Mouse (Mus musculus): ENCODE results near the gene Dusp16. TPM values are rescaled to one million over a fixed set of nuclear protein-coding genes. Genes with fewer than 3 reads are reported as not detected.

Dusp16 gene
- polyA plus RNA-seq, 1 experiment = 11.7 TPM

- TF ChIP-seq CTCF (conservative IDR thresholded peaks at IDR 0.05; ENCODE audit: insufficient read depth, insufficient read length, low read depth, low read length) = no peak
- no peak for TF ChIP-seq POLR2A (IDR thresholded peaks at IDR 0.05; ENCODE audit: low read depth, low read length)
- no peaks in the 10 kb centered on the region for H3K36me3 ChIP-seq (ENCODE audit: control insufficient read depth, insufficient read depth, low read length)
- no peak overlapping the region for H3K4me3 ChIP-seq (ENCODE audit: insufficient read depth, low read depth, low read length)
- H3K27ac ChIP-seq (ENCODE audit: insufficient read depth, low read depth, low read length) = no peak overlapping the region
- peaks cover 15% of the 10 kb centered on the region for H3K4me1 ChIP-seq (ENCODE audit: control insufficient read depth, insufficient read depth, low read length)
- DNase-seq = no peak
- H3K27me3 ChIP-seq (replicated peaks; ENCODE audit: control insufficient read depth, insufficient read depth, low read length) = no peaks in the 10 kb centered on the region; the same call in 1 of the 2 replicates
- WGBS = 75% methylated on average over 6 of the region's 6 CpGs
These were observed 13.7 kb upstream of the Dusp16 start for GRCm38 (mm10) chr6:134806130-134806529.

GRCm38 (mm10) chr6:134804736-134805277 is 12.4 kb upstream of the Dusp16 start:
- no peaks in the 10 kb centered on the region for H3K36me3 ChIP-seq (ENCODE audit: control insufficient read depth, insufficient read depth, low read length)
- H3K4me1 ChIP-seq (ENCODE audit: control insufficient read depth, insufficient read depth, low read length) = peaks cover 15% of the 10 kb centered on the region
- TF ChIP-seq CTCF (conservative IDR thresholded peaks at IDR 0.05; ENCODE audit: insufficient read depth, insufficient read length, low read depth, low read length) (no peak), POLR2A (IDR thresholded peaks at IDR 0.05; ENCODE audit: low read depth, low read length) (no peak)
- no peak overlapping the region for H3K27ac ChIP-seq (ENCODE audit: insufficient read depth, low read depth, low read length)
- peak; percentile 85 for DNase-seq
- no peak overlapping the region for H3K4me3 ChIP-seq (ENCODE audit: insufficient read depth, low read depth, low read length)
- H3K27me3 ChIP-seq (replicated peaks; ENCODE audit: control insufficient read depth, insufficient read depth, low read length) = no peaks in the 10 kb centered on the region; the same call in 1 of the 2 replicates
- 31% methylated on average over 5 of the region's 5 CpGs for WGBS

- WGBS = 63% methylated on average over 9 of the region's 9 CpGs
- Histone ChIP-seq H3K36me3 (ENCODE audit: control insufficient read depth, insufficient read depth, low read length) (no peaks in the 10 kb centered on the region), H3K27me3 (replicated peaks; ENCODE audit: control insufficient read depth, insufficient read depth, low read length) (no peaks in the 10 kb centered on the region), H3K4me3 (ENCODE audit: insufficient read depth, low read depth, low read length) (no peak overlapping the region), H3K4me1 (ENCODE audit: control insufficient read depth, insufficient read depth, low read length) (peaks cover 15% of the 10 kb centered on the region), H3K27ac (ENCODE audit: insufficient read depth, low read depth, low read length) (peak overlapping the region; percentile 80)
- TF ChIP-seq CTCF (conservative IDR thresholded peaks at IDR 0.05; ENCODE audit: insufficient read depth, insufficient read length, low read depth, low read length) (no peak), POLR2A (IDR thresholded peaks at IDR 0.05; ENCODE audit: low read depth, low read length) (no peak)
- DNase-seq = peak; percentile 62
These were observed 10.2 kb upstream of the Dusp16 start for GRCm38 (mm10) chr6:134802641-134803043.

GRCm38 (mm10) chr6:134801483-134801882 is 9.1 kb upstream of the Dusp16 start:
- Histone ChIP-seq H3K27me3 (replicated peaks; ENCODE audit: control insufficient read depth, insufficient read depth, low read length) (no peaks in the 10 kb centered on the region), H3K4me1 (ENCODE audit: control insufficient read depth, insufficient read depth, low read length) (peaks cover 15% of the 10 kb centered on the region), H3K36me3 (ENCODE audit: control insufficient read depth, insufficient read depth, low read length) (no peaks in the 10 kb centered on the region), H3K27ac (ENCODE audit: insufficient read depth, low read depth, low read length) (no peak overlapping the region), H3K4me3 (ENCODE audit: insufficient read depth, low read depth, low read length) (no peak overlapping the region)
- WGBS = 73% methylated on average over 1 of the region's 1 CpGs
- TF ChIP-seq POLR2A (IDR thresholded peaks at IDR 0.05; ENCODE audit: low read depth, low read length) = no peak
- TF ChIP-seq CTCF (conservative IDR thresholded peaks at IDR 0.05; ENCODE audit: insufficient read depth, insufficient read length, low read depth, low read length) = no peak
- DNase-seq = no peak

GRCm38 (mm10) chr6:134796297-134796696 is 3.9 kb upstream of the Dusp16 start:
- 89% methylated on average over 10 of the region's 10 CpGs for WGBS

GRCm38 (mm10) chr6:134793911-134794520 is 1.6 kb upstream of the Dusp16 start:
- DNase-seq = peak; percentile 89
- 14% methylated on average over 21 of the region's 21 CpGs for WGBS
- Histone ChIP-seq H3K4me3 (ENCODE audit: insufficient read depth, low read depth, low read length) (no peak overlapping the region), H3K27ac (ENCODE audit: insufficient read depth, low read depth, low read length) (peak overlapping the region; percentile 59), H3K27me3 (replicated peaks; ENCODE audit: control insufficient read depth, insufficient read depth, low read length) (no peaks in the 10 kb centered on the region), H3K36me3 (ENCODE audit: control insufficient read depth, insufficient read depth, low read length) (no peaks in the 10 kb centered on the region), H3K4me1 (ENCODE audit: control insufficient read depth, insufficient read depth, low read length) (peaks cover 12% of the 10 kb centered on the region; the same call in 1 of the 2 replicates)
- TF ChIP-seq CTCF (conservative IDR thresholded peaks at IDR 0.05; ENCODE audit: insufficient read depth, insufficient read length, low read depth, low read length) (peak; percentile 93), POLR2A (IDR thresholded peaks at IDR 0.05; ENCODE audit: low read depth, low read length) (no peak)

More at GRCm38 (mm10) chr6:134796297-134796696, 3.9 kb upstream of the Dusp16 start:
- no peak for TF ChIP-seq POLR2A (IDR thresholded peaks at IDR 0.05; ENCODE audit: low read depth, low read length)
- TF ChIP-seq CTCF (conservative IDR thresholded peaks at IDR 0.05; ENCODE audit: insufficient read depth, insufficient read length, low read depth, low read length) = no peak
- Histone ChIP-seq H3K27me3 (replicated peaks; ENCODE audit: control insufficient read depth, insufficient read depth, low read length) (no peaks in the 10 kb centered on the region), H3K27ac (ENCODE audit: insufficient read depth, low read depth, low read length) (no peak overlapping the region), H3K36me3 (ENCODE audit: control insufficient read depth, insufficient read depth, low read length) (no peaks in the 10 kb centered on the region), H3K4me1 (ENCODE audit: control insufficient read depth, insufficient read depth, low read length) (peaks cover 12% of the 10 kb centered on the region; the same call in 1 of the 2 replicates), H3K4me3 (ENCODE audit: insufficient read depth, low read depth, low read length) (no peak overlapping the region)
- no peak for DNase-seq

- 60% methylated on average over 21 of the region's 21 CpGs for WGBS
These were observed 801 bp upstream of the Dusp16 start for GRCm38 (mm10) chr6:134793046-134793806.

More at GRCm38 (mm10) chr6:134793046-134793806, 801 bp upstream of the Dusp16 start:
- H3K27me3 ChIP-seq (replicated peaks; ENCODE audit: control insufficient read depth, insufficient read depth, low read length) = no peaks in the 10 kb centered on the region
- TF ChIP-seq POLR2A (IDR thresholded peaks at IDR 0.05; ENCODE audit: low read depth, low read length) (no peak), CTCF (conservative IDR thresholded peaks at IDR 0.05; ENCODE audit: insufficient read depth, insufficient read length, low read depth, low read length) (no peak)
- DNase-seq = peak; percentile 12
- H3K4me1 ChIP-seq (ENCODE audit: control insufficient read depth, insufficient read depth, low read length) = peaks cover 12% of the 10 kb centered on the region; the same call in 1 of the 2 replicates
- peak overlapping the region; percentile 74 for H3K27ac ChIP-seq (ENCODE audit: insufficient read depth, low read depth, low read length)
- no peaks in the 10 kb centered on the region for H3K36me3 ChIP-seq (ENCODE audit: control insufficient read depth, insufficient read depth, low read length)
- peak overlapping the region; percentile 65 for H3K4me3 ChIP-seq (ENCODE audit: insufficient read depth, low read depth, low read length)
